Mouse (Mus musculus): ENCODE results near the gene Skp1a. TPM values are rescaled to one million over a fixed set of nuclear protein-coding genes. Genes with fewer than 3 reads are reported as not detected.
A peak's percentile ranks its signal among the peaks of the same experiment; 100 is the strongest.

Skp1a gene
- polyA plus RNA-seq, 1 experiment from 2014 or later, result 534 TPM

DNA sequence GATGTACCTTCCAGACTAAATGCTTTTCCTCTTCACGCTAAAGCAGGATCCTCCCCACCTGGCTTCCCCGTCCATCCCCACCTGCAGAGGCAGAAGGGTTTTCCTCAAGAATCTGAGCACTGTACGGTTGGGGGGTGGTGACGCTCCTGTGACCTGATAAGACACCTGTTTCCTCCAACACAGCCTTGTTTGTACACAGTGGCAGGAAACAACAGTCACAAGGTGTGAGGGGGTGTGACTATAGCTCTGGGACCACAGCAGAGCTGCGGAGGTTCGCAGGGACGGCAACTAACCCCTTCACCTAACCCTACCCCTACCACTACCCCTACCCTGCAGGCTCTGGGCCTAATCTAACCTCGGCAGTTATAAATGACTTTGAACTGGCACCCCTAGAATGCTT is 43.6 kb downstream of the Skp1a start:
- Histone ChIP-seq H3K27ac (replicated peaks in 1 of 2; ENCODE audit: control insufficient read depth in 1 of 2, insufficient read depth in 1 of 2, low read depth in 2 of 2, low read length in 2 of 2) (no peak overlapping the region), H3K9me3 (ENCODE audit: control insufficient read depth, low read length) (no peaks in the 10 kb centered on the region), H3K9ac (ENCODE audit: low read length) (no peak overlapping the region), H3K4me3 (ENCODE audit: control insufficient read depth in 1 of 2, insufficient read depth in 1 of 2, low read depth in 1 of 2, low read length in 2 of 2) (no peak overlapping the region), H3K4me1 (ENCODE audit: control insufficient read depth in 2 of 2, insufficient read depth in 2 of 2, low read length in 2 of 2) (peaks cover 24 to 27% of the 10 kb centered on the region in 2 experiments), H3K4me2 (ENCODE audit: low read length) (no peak overlapping the region), H3K36me3 (ENCODE audit: control insufficient read depth, insufficient read depth, low read length) (no peaks in the 10 kb centered on the region), H3K27me3 (ENCODE audit: control insufficient read depth, insufficient read depth, low read length) (no peaks in the 10 kb centered on the region)
- no peak for ATAC-seq (ENCODE audit: insufficient number of reproducible peaks, insufficient read depth, low FRiP score, low read depth)
- 74% methylated on average over 8 of the region's 8 CpGs for WGBS

DNA sequence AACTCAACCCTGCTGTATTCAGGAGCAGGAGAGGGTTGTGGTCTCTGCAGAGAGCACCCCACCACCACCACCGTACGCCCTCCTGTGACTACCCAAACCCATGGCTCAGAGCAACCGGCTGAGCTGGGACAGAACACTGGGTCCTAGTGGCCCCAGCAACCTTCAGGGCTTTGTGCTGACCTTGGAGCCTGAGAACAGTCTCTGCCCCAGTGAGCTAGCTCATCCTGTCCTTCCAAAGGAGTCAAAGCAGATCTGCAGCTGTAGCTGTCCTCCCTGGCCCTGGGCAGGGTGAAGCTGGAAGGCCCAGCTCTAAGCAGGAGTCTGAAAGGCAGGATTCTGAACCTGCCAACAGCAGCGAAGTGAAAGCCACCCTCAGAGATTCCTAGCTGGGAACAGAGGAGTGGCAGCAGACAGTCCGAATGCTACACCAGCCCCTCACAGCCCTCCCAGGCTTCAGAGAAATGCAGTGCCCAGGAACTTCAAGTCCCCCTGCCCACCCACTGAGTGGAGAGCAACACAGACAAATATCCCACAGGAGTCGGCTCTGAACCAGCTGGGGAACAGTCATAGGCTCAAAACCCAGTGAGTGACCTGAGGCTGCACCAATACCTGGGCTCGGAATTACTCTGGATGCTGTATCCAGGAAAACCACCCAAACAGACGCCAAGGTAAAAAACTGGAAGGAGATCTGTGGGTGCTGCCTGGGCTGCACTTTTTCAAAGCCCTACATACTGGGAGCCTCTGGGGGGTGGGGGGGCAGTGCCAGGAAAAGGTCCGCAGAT is 44.2 kb downstream of the Skp1a start:
- H3K27ac ChIP-seq (replicated peaks in 1 of 2; ENCODE audit: control insufficient read depth in 1 of 2, insufficient read depth in 1 of 2, low read depth in 2 of 2, low read length in 2 of 2), result no peak overlapping the region
- WGBS, result 73% methylated on average over 9 of the region's 9 CpGs
- H3K4me1 ChIP-seq (ENCODE audit: control insufficient read depth in 2 of 2, insufficient read depth in 2 of 2, low read length in 2 of 2), result peaks cover 24 to 27% of the 10 kb centered on the region in 2 experiments
- no peaks in the 10 kb centered on the region for H3K27me3 ChIP-seq (ENCODE audit: control insufficient read depth, insufficient read depth, low read length)
- H3K4me2 ChIP-seq (ENCODE audit: low read length), result no peak overlapping the region
- no peak for ATAC-seq (ENCODE audit: insufficient number of reproducible peaks, insufficient read depth, low FRiP score, low read depth)
- no peak overlapping the region for H3K4me3 ChIP-seq (ENCODE audit: control insufficient read depth in 1 of 2, insufficient read depth in 1 of 2, low read depth in 1 of 2, low read length in 2 of 2)
- no peaks in the 10 kb centered on the region for H3K9me3 ChIP-seq (ENCODE audit: control insufficient read depth, low read length)
- H3K9ac ChIP-seq (ENCODE audit: low read length), result peak overlapping the region; percentile 48; the same call in 1 of the 2 replicates
- H3K36me3 ChIP-seq (ENCODE audit: control insufficient read depth, insufficient read depth, low read length), result no peaks in the 10 kb centered on the region

DNA sequence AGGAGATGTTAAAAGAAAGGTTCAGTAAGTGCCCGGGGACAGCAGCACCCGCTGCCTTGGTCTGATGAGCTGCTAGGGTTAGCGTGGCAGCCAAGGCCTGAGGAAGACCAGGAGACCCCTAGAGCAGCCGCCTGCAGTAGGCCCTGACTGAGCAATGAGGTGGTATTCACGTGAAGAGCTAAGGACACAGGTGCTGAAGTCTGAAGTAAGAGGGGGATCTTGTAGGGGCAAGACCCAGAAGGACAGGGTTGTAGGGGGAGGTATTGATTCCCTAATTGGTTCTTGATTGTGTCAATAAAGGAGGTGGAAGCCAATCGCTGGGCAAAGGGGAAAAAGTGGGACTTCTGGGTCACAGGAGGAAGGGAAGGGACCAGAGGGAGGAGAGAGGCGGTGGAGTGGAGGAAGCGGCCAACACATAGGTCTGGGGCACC is 45.2 kb downstream of the Skp1a start:
- H3K4me1 ChIP-seq (ENCODE audit: control insufficient read depth in 2 of 2, insufficient read depth in 2 of 2, low read length in 2 of 2), result peaks cover 24 to 27% of the 10 kb centered on the region in 2 experiments
- no peaks in the 10 kb centered on the region for H3K27me3 ChIP-seq (ENCODE audit: control insufficient read depth, insufficient read depth, low read length)
- no peak overlapping the region for H3K4me3 ChIP-seq (ENCODE audit: control insufficient read depth in 1 of 2, insufficient read depth in 1 of 2, low read depth in 1 of 2, low read length in 2 of 2)
- WGBS, result 89% methylated on average over 8 of the region's 8 CpGs
- no peaks in the 10 kb centered on the region for H3K9me3 ChIP-seq (ENCODE audit: control insufficient read depth, low read length)
- no peak overlapping the region for H3K27ac ChIP-seq (replicated peaks in 1 of 2; ENCODE audit: control insufficient read depth in 1 of 2, insufficient read depth in 1 of 2, low read depth in 2 of 2, low read length in 2 of 2)
- no peak for ATAC-seq (ENCODE audit: insufficient number of reproducible peaks, insufficient read depth, low FRiP score, low read depth)
- H3K36me3 ChIP-seq (ENCODE audit: control insufficient read depth, insufficient read depth, low read length), result no peaks in the 10 kb centered on the region
- no peak overlapping the region for H3K4me2 ChIP-seq (ENCODE audit: low read length)
- H3K9ac ChIP-seq (ENCODE audit: low read length), result no peak overlapping the region

DNA sequence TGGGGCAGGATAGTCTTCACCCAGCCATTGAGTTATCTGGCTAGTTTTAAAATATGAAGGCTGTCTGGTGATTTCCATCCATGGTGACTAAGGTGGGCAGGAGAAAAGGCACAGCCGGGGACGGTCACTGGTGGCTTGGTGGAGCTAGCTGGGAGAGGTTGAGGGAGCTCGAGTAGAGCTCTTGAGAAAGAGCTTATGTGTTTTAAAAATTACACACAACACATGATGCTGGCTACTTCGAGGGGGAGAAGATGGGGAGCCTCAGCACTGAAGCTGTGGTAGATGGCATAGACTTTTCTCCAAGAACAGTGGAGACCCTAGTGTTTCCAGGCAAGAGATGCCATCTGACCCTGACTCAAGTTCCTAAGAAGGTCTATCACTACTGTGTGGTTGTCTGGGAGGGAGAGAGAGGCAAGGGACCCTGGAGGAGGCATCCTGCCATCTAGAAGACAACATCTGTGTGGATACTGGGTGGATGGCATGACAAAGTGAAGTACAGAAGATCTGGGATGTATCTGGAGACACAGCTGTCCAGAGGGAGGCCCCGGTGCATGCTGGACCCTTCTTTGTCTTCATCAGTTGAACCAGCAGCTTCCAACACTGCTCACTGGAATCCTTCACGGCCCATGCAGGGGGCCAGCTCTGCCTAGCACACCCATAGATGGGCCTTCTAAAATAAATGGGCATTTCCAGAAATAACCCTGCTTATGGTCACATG is 45.8 kb downstream of the Skp1a start:
- Histone ChIP-seq H3K4me3 (ENCODE audit: control insufficient read depth in 1 of 2, insufficient read depth in 1 of 2, low read depth in 1 of 2, low read length in 2 of 2) (no peak overlapping the region), H3K4me2 (ENCODE audit: low read length) (no peak overlapping the region)
- ATAC-seq (ENCODE audit: insufficient number of reproducible peaks, insufficient read depth, low FRiP score, low read depth), result no peak

DNA sequence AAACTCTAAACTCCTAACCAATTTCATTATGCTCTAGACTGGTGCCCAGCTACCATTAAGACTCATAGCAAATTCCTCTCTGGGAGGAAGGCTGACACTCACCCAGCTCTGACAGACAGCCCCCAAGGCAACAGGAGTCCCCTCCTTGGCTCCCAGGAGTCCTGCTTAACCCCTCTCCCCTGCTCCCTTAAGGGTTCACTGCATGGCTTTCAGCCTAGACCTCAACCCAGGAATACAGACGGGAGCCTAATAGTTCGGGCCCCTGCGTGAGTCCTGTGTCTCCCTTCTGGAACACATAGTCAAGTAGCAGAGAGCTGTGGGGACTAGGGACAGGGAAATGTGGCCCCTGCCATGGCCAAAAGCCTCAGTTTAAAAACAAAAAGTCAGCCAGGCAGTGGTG is 46.4 kb downstream of the Skp1a start:
- H3K9ac ChIP-seq (ENCODE audit: low read length), result no peak overlapping the region
- no peaks in the 10 kb centered on the region for H3K36me3 ChIP-seq (ENCODE audit: control insufficient read depth, insufficient read depth, low read length)
- H3K4me3 ChIP-seq (ENCODE audit: control insufficient read depth in 1 of 2, insufficient read depth in 1 of 2, low read depth in 1 of 2, low read length in 2 of 2), result no peak overlapping the region
- no peak for ATAC-seq (ENCODE audit: insufficient number of reproducible peaks, insufficient read depth, low FRiP score, low read depth)
- no peak overlapping the region for H3K4me2 ChIP-seq (ENCODE audit: low read length)
- no peaks in the 10 kb centered on the region for H3K27me3 ChIP-seq (ENCODE audit: control insufficient read depth, insufficient read depth, low read length)
- H3K9me3 ChIP-seq (ENCODE audit: control insufficient read depth, low read length), result no peaks in the 10 kb centered on the region
- peaks cover 15 to 20% of the 10 kb centered on the region in 2 experiments for H3K4me1 ChIP-seq (ENCODE audit: control insufficient read depth in 2 of 2, insufficient read depth in 2 of 2, low read length in 2 of 2)
- no peak overlapping the region for H3K27ac ChIP-seq (replicated peaks in 1 of 2; ENCODE audit: control insufficient read depth in 1 of 2, insufficient read depth in 1 of 2, low read depth in 2 of 2, low read length in 2 of 2)
- 89% methylated on average over 3 of the region's 3 CpGs for WGBS

More for the DNA sequence above, 45.8 kb downstream of the Skp1a start:
- Histone ChIP-seq H3K9me3 (ENCODE audit: control insufficient read depth, low read length) (no peaks in the 10 kb centered on the region), H3K36me3 (ENCODE audit: control insufficient read depth, insufficient read depth, low read length) (no peaks in the 10 kb centered on the region), H3K4me1 (ENCODE audit: control insufficient read depth in 2 of 2, insufficient read depth in 2 of 2, low read length in 2 of 2) (peaks cover 20 to 23% of the 10 kb centered on the region in 2 experiments), H3K27me3 (ENCODE audit: control insufficient read depth, insufficient read depth, low read length) (no peaks in the 10 kb centered on the region), H3K9ac (ENCODE audit: low read length) (no peak overlapping the region), H3K27ac (replicated peaks in 1 of 2; ENCODE audit: control insufficient read depth in 1 of 2, insufficient read depth in 1 of 2, low read depth in 2 of 2, low read length in 2 of 2) (no peak overlapping the region)
- 76% methylated on average over 6 of the region's 6 CpGs for WGBS

DNA sequence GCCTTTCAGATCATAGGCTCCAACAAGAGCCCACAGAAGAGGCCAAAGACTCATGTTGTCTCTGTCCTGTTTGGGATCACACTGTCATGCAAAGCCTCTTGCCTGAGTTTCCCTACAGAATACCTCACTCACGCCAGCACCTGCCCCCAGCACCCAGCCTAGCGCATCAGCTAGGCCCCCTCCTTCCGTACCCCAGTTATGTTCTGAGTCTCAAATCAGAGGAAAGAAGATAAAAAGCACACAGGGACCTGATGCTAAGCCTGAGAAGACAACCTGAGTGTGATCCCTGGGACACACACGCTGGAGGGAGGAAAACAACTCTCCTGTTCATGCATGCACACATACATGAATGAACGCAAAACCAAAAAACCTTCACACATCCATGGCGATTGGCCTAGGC is 47.2 kb downstream of the Skp1a start:
- WGBS, result 90% methylated on average over 6 of the region's 6 CpGs
- no peak overlapping the region for H3K4me3 ChIP-seq (ENCODE audit: control insufficient read depth in 1 of 2, insufficient read depth in 1 of 2, low read depth in 1 of 2, low read length in 2 of 2)
- H3K36me3 ChIP-seq (ENCODE audit: control insufficient read depth, insufficient read depth, low read length), result no peaks in the 10 kb centered on the region

DNA sequence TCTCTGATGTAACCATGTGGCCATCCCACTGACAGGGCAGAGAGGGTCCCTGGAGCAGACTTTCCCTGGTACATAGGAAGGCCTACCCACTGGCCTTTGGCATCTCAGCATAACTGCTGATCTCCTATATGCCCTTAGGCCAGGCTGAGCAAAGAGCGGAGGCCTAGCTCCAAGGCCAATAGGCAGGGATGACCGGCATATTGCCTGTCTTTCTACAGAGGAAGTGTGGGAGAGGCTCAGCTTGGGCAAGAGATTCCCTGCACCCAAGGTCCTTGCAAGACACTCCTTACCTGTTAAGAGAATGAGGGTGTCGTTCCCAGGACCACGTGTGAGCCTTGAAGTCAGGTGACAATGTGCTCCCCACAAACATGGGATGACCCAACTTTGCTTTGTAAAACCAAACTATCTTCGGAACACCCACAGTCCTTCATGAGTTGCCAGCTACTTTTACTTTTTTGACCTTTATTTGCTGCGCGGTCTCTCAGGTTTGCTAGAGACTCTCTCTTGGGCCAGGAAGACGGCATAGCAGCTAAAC is 47.9 kb downstream of the Skp1a start:
- H3K9me3 ChIP-seq (ENCODE audit: control insufficient read depth, low read length), result no peaks in the 10 kb centered on the region
- no peak for ATAC-seq (ENCODE audit: insufficient number of reproducible peaks, insufficient read depth, low FRiP score, low read depth)
- no peaks in the 10 kb centered on the region for H3K36me3 ChIP-seq (ENCODE audit: control insufficient read depth, insufficient read depth, low read length)
- H3K27me3 ChIP-seq (ENCODE audit: control insufficient read depth, insufficient read depth, low read length), result peaks cover 4% of the 10 kb centered on the region; the same call in 1 of the 2 replicates
- WGBS, result 93% methylated on average over 8 of the region's 8 CpGs
- no peak overlapping the region for H3K9ac ChIP-seq (ENCODE audit: low read length)
- H3K4me1 ChIP-seq (ENCODE audit: control insufficient read depth in 2 of 2, insufficient read depth in 2 of 2, low read length in 2 of 2), result peaks cover 22 to 27% of the 10 kb centered on the region in 2 experiments
- H3K27ac ChIP-seq (replicated peaks in 1 of 2; ENCODE audit: control insufficient read depth in 1 of 2, insufficient read depth in 1 of 2, low read depth in 2 of 2, low read length in 2 of 2), result no peak overlapping the region
- no peak overlapping the region for H3K4me2 ChIP-seq (ENCODE audit: low read length)
- H3K4me3 ChIP-seq (ENCODE audit: control insufficient read depth in 1 of 2, insufficient read depth in 1 of 2, low read depth in 1 of 2, low read length in 2 of 2), result no peak overlapping the region

More for the DNA sequence above, 47.2 kb downstream of the Skp1a start:
- Histone ChIP-seq H3K4me2 (ENCODE audit: low read length) (no peak overlapping the region), H3K27ac (replicated peaks in 1 of 2; ENCODE audit: control insufficient read depth in 1 of 2, insufficient read depth in 1 of 2, low read depth in 2 of 2, low read length in 2 of 2) (no peak overlapping the region), H3K4me1 (ENCODE audit: control insufficient read depth in 2 of 2, insufficient read depth in 2 of 2, low read length in 2 of 2) (peaks cover 18 to 22% of the 10 kb centered on the region in 2 experiments), H3K9ac (ENCODE audit: low read length) (no peak overlapping the region), H3K27me3 (ENCODE audit: control insufficient read depth, insufficient read depth, low read length) (no peaks in the 10 kb centered on the region), H3K9me3 (ENCODE audit: control insufficient read depth, low read length) (no peaks in the 10 kb centered on the region)
- no peak for ATAC-seq (ENCODE audit: insufficient number of reproducible peaks, insufficient read depth, low FRiP score, low read depth)
